Mouse (Mus musculus) spleen, postnatal 4 days (tissue): Measurements from ENCODE around the gene Rbfox3.
"Not testable (repeated sequence)": the region's sequence is repeated elsewhere in the genome, so short reads cannot be mapped to it uniquely, and the experiment has no call there.

Experiments used
- DNase-seq, 2 experiments: peaks; one replicate each; pipeline ENCODE4 v3.0.0; 2022; ENCODE audit warnings: low spot score in 2 of 2

Rbfox3 gene

DNA sequence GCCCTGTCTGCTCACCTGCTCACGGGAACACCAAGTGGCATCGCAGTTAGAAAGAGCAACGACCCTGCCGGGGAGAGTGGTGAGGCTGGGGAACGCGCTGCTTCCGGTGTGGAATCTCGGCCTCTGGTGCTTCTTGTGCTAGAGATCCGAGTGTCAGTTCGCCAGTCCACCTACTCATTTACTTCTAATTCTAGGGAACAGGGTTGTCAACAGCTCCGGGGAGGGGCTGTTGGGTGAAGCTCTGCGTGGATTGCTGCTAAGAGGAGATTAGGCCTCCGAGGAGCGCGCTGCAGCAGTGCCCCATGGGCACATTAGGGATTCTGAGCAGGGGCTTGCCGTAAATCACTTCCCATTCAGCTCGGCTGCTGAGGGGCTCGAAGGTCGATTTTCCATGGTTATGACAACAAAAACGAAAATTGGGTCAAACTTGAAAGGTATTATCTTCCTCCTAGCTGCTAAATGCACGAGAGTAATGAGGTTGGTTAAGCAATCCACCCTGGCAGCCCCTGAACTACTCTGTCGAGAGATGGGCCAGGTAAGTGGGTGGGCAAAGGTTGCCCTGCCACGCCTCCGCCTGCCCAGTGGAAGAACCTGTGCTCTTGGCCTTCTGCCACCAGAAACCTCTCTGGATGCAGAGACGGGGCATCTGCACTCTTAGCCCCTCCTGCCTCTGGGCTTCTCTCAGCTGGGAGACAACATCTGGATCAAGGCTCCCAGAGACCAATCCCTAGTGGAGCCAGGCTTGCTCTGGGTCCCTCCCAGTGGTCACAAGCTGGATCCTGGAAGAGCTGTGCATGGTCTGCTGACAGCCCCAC, 85.9 kb downstream of the Rbfox3 start:
- DNase-seq, result no peak

DNA sequence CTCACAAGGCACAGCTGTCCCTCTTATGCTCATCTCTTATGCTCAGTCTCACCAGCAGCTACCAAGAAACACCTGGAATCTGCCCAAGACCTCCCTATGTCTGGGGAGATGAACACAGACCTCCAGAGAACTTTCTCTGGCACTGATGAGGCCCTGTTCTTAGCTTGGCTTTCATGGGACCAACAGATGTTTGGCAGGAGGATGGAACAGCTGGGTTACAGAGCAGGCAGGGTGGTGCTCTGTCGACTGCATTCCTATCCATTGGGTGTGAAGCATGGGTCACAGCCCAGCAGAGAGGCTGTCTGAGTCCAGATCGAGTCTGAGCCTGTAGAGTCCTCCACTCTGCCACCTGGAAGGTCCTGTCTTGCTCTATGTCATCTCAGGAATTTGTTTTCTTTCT, 90.0 kb downstream of the Rbfox3 start:
- DNase-seq, result no peak

DNA sequence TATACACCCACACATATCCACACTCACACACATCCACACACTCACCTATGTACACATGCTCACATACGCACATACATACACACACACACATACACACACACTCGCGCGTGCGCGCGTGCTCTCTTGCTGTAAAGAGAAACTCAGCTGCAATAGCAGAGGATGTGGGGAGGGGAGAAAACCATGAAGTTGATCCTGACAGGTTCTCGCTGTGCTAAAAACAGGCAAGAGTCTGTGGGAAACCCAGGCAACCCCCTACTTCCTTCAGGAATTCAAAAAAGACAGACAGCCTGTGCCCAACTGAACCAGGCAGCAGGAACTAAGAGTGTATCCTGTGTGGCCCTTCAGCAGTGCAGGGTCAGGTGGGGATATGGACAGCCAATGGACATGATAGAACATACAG, 92.9 kb downstream of the Rbfox3 start:
- DNase-seq, result no peak

DNA sequence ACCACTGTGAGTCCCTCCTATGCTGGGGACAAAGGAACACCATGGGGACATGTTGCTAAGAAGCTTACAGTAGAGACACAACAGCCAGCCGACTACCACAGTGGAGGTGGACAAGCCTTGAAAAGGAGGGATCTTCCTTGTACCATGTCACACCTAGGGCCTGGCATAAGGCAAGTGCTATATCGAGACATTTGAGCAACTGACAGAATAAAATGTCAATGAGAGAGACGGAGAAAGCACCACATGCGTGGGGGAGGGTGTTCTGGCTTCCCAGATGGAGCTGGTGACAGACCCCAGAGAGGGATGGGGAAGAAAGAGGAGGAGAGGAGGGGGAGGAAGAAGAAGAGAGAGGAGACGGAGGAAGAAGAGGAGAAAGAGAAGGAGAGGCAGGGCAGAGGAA, 96.3 kb downstream of the Rbfox3 start:
- no peak for DNase-seq

DNA sequence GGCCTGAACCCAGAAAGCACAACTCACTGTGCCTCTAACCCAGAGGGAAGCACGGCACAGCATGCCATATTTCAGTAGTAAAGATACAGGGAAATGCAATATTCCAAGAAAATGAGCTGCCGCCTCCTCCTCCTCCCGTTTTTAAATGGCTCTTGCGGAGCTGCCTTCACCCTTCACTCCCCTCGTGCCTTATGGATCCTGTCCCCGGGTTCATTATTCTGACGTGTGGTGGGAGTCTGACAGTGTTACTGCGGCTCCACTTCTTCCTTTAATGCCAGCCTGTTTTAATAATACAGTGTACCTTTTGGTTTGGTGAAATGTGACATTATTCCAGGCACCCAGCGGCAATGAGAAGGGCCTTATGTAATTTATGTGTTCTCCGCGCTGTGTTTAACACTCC, 97.5 kb downstream of the Rbfox3 start:
- DNase-seq, result no peak

DNA sequence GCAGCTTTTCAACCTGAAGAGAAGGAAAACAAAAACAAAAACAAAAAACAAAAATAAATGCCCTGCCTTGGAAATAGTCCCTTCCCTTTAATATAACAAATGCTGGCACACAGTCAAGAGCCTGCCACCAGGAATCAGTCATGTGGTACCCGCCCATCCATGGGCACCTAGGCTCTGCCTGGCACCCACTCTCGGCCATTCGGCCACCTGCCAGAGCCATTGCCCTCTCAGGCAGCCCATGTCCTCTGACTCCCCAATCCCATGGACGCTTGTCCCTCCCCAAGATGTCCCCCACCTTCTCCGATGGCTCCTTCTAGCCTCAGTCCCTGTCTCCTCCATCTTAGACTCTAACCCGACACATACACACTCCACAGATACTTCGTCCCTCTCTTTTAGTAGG, 100.0 kb downstream of the Rbfox3 start:
- DNase-seq, result no peak

DNA sequence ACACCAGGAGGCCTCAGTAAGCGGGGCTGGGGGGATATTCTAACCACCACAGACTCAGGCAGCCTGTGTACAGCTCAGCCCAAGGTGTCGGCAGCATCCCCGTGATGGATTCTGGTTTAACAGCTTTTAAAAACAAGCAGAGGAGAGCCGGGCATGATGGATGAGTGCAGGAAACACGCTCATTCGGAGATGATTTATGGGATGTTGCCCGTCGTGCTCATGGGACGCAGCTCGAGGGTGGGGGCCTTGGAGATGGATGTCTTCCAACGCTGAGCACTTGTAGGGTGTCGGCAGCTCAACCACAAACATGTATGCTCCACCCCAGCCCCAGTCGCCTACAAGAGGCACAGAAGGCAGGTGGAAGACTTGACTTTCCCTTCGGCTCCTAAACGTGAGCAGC, 103.9 kb downstream of the Rbfox3 start:
- DNase-seq, result no peak

DNA sequence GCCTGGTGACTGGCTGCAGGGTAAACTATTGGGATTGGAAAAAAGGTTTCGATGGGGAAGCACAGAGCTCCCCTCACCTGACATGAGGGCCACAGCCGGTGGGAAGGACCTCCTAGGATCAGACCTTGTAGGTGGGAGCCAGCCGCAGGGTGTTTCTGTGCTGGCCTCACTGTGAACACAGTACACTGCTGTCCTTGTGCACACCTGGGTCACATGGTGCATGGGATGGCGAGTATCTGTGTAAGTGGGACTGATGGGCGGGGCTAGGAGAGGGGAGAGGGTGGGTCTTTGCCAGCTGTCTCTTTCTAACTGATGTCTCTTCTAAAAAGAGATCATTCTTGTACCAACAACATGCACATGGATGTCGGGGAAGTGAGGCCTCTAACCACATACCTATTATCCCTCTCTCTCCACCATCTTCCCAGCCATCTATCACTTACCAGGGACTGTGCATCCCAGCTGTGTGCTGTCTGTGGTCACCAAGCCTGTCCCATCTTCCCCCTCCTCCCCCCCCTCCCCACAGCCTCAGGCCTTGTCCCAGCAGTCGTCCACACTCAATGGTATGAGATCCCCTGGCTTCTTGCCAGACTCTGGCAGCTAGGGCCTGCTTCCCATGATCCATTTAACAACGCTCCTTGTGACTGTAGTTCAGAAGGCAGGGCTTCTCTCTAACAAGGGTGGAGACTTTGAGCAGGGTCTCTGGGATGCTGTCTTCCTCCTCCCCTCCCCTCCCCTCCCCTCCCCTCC, 116.4 kb downstream of the Rbfox3 start:
- DNase-seq, result no peak

DNA sequence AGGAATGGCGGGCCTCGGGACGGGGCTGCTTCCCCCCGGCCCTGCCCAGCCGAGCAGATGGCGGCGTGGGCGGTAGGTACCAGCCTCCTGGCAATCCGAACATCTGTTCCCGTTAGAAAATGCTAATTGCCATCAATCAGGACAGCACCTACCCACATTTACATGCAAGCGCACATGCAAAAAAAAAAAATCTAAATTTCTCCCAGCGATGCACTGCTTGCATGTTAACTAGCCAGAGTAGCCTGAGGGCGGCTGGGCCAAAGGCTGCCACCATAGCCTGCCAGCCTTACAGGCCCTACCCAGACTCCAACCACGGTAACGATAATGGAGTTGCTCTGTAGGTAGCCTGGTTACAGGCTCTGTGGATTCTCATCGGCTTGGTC, 117.8 kb downstream of the Rbfox3 start:
- DNase-seq, result no peak

DNA sequence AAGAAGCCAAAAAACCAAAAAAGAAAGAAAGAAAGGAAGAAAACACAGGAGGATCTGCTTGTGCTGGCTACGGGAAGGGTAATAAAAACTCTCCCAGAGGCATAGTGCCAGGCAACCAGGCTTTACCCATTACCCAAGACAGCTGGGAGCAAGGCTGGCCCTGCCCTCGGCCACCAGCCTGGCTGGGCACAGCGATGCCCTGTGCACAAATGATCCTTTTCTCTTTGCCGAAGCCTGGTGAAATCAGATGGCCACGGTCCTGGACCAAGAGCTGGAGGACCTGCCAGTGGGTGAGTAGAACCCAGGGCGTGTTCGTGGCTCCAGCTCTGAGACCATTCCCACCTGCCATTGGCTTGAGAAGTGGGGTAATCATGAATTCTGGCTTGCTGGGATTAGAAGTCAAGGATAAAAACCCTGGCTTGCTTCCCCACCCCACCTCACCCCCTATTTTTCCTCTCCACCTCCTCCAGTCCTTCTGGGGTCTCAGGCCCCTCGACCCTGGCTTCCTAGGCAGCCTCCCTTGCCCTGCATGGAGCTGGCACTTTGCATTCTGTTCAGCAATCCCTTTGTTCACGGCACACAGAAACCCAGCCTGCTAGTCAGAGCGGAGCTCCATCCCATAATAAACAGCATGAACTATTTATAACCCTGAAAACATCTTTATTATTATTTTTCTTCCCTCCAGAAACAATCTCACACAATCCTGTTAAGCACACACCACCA, 118.3 kb downstream of the Rbfox3 start:
- DNase-seq, result no peak

DNA sequence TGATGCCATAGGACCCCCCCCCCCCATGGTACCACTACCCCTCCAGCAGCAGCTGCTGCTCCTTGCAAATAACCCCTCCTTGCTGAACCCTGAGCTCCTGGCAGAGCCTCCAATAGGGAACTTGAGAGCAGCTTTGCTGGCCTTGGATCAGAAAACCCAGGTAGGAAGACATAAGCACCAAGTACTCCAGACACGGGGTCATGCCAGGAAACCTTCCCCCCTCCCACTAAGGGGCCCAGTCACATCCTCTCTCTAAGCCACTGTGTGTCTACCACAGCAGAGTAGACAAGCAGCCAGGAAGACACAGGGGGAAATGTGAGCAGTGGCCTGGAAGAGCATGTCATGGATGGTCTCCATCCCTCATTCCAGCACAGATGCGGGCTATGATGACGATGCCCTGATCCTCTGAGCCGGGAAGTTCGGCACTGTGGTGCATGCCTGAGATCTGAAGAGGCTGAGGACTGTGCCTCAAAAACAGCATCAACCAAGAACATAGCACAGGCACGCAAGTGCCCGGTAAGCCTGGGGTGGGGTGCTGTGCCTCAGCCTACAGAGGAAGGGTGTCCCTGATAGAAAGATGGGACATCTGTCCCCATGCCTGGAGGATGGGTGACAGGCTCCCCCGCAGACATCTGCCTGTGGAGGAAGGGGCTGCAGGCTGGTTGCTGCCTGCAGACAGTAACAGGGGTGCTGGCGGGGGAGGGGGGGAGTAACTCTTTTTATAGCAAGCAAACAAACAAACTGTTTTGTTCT, 119.1 kb downstream of the Rbfox3 start:
- no peak for DNase-seq

DNA sequence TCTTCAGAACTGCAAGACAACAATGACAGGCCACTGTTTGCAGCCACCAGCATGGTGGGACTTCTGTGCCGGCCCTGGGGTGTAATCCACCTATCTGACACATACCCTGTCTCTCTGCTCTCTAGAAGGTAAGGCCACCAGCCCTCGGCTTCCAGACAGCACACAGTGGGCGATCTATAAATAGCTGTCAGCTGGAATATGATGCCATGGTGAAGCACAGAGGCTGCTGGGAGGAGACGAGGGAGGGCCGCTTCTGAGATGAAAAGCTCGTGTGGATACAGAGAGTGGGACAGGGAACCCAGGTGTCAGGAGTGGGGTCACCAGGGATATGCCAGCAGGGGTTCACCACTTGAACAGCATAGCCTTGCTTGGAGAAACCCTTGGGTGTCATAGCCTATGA, 120.0 kb downstream of the Rbfox3 start:
- no peak for DNase-seq

DNA sequence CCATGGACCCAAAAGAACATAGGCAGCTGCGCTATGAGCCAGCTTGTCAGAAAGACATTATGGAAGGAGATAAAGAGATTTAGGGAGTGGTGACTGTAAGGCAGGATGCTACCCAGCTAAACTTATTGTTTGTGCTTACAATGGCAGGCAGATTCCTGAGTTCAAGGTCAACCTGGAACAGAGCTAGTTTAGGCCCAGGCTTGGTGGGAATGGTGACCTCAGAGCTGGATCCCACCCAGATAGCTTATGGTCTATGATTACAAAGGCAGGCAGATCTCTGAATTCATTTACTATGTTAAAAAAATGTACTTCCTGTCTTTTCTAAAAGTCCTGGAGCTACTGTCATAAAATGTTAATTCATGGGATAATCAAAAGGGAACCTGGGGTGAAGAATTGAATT, 123.3 kb downstream of the Rbfox3 start:
- no peak for DNase-seq

DNA sequence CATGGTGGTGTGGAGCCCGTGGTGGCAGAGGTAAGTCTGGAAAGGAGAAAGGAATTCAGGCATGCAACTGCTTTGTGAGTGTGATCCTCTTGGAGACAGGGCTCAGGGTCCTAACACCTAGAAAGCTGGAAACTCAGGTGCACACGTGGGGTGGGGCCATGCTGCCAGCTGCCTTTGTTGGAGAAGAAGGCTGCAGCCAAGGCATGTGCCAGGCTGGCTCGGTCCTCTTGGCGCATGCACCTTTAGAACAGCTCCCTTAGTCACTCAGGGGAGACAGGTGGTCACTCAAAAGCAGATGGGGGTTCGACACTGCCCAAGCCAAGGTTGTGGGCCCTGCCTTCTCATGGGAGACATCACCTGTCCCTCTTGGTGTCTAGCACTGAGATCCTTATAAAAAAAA, 128.7 kb downstream of the Rbfox3 start:
- DNase-seq, result no peak

DNA sequence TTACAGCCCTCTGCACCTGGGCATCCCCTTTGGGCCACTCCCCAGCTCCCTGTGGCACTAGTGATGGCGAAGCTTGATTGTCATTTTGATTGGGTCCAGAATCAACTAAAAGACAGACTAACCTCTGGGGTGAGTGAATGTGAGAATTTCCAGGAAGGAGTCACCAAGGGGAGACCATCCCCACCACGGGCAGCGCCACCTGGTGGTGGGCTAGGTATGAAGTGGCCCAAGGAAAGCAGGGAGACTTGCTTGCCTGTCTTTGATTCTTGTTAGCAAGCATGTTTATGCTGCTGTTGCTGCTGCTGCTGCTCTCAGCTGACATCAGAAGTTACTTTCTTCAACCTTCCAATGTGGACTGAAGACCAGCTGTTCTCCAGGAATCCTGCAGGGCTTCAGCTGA, 135.6 kb downstream of the Rbfox3 start:
- no peak for DNase-seq

DNA sequence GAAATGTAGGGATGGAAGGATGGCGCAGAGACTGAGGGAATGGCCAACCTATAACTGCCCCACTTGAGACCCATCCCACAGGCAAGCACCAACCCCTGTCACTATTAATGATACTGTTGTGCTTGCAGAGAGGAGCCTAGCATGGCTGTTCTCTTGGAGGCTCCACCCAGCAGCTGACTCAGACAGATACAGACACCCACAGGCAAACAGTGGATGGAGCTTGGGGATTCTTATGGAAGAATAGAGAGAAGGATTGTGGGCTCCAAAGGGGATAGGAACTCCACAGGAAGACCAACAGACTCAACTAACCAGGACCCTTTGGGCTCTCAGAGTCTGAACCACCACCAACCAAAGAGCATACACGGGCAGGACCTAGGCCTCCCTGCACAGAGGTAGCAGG, 136.6 kb downstream of the Rbfox3 start:
- DNase-seq, result not testable (repeated sequence)

DNA sequence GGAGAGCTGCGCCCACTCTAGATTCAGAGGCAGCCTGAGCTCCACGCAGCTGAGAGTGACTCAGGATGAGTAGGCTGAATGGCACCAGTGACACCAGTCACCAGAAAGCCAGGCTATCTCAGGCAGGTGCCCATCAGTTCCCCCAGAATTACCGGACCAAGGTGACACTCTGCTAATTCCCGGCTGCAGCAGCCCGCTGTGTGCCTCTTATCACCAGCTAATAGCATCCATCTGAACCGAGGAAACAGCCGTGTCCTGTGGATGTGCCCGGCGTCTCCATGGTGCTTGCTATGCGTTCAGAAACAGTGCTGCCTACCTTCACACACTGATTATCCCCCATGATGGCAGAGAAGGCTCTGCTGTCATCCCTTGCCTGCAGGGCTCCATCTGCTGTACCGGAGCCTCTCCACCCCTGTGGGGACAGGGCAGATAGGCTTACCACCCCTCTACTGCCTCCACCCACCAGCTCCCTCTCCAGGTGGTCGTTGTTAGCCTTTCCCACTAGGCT, 138.3 kb downstream of the Rbfox3 start:
- no peak for DNase-seq

DNA sequence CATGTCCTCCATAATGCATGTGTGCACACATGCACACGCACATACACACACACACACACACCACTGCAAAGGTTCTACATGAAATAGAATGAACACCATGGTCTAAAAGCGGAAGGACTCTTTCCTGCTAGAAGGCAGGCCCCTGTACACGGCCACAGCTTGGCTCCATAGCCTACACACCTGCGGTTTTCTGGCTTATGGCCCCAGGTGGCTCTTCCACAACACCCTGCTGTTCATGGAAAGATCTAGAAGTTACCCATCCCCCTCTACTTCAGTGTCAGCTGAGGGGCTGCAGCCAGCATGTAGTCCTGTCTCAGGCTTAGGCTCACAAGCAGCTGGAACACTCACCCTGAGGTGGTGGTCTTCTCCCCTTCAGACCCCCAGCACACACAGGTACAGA, 140.0 kb downstream of the Rbfox3 start:
- no peak for DNase-seq

DNA sequence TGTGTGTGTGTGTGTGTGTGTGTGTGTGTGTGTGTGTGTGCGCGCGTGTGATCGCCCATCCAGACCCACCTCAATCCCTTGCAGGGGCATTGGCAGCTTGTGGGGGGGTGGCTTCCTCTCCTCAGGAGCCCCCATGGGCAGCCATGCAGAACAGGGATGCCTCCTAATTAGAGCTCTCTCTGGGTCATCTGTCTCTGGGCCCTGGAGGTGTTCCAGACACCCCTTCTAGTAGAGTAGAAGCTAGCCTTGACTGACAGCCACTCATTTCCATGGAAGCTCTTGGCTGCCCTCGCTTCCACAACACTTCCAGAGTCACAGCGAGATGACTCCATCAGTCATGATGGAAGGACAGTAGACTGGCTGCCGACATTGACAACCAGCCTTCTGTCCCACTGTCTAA, 140.6 kb downstream of the Rbfox3 start:
- DNase-seq, result no peak

DNA sequence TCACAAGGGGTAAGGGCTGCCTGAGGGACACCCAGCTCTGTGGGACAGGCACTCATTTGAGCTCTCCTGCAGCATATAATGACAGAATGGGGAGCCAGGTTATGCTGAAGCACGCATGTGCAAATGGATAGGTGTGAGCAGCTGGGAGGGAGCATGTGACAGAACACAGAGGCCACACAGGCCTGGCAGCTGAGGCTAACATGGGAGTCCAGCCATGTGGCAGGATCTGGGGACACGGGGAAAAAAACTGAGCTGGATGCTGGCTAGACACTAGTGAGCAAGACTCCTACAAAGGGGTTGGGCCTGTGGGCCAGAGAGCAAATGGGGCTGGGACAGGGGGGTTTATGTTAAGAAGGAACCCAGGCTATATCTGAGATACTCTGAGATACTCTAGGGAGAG, 141.9 kb downstream of the Rbfox3 start:
- no peak for DNase-seq

DNA sequence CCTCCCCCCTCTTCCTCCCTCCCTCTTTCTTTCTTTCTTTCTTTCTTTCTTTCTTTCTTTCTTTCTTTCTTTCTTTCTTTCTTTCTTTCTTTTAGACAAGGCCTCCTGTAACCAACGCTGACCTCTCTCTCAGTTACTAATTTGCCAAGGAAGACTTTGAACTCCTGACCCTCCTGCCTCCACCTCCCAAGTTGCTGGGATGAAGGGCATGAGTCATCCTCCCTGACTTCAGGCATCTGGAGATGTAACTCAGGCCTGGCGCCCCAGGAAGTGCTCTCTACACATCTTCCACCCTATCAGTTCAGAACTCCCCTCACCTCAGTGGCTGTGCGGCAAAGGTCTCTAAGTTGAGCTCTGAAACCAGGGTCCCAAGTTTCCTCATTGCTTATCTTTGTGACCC, 143.0 kb downstream of the Rbfox3 start:
- DNase-seq, result no peak

DNA sequence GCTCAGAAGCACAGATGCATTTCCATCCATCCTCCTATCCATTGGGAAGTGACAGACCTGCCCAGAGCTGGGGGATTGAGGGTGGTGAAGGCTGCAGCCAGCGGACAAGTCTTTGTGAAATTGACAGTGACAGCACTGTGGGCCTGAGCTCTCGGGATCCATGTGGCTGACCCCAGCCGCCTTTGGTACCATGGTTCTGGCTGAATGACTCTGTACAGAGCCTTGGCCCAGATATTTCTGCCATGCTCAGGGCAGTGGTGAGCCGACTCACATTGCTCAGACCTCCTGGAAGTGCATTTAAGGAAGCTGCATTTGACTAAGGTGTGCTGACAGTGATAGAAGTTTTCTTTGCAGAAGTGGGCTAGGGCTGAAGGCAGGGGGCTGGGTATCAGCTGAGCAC, 144.0 kb downstream of the Rbfox3 start:
- no peak for DNase-seq
